Mouse (Mus musculus) small intestine, adult 2 months (tissue): ENCODE data around the gene Faim2. TPM values are rescaled to one million over a fixed set of nuclear protein-coding genes. Genes with fewer than 3 reads are reported as not detected.

Source experiments
- H3K27ac ChIP-seq: fragments of 200-500 bp; 2 replicates; pipeline ENCODE4 v1.5.1; 2012; ENCODE audit warnings: low read depth, low read length, control low read depth, inconsistent platforms; ENCODE audit not compliant: insufficient read depth
- H3K27me3 ChIP-seq: fragments of 200-500 bp; 2 replicates; pipeline ENCODE4 v1.6.1; 2012; ENCODE audit warnings: mild to moderate bottlenecking, moderate library complexity, low read length, inconsistent platforms; ENCODE audit not compliant: control insufficient read depth, insufficient read depth
- H3K36me3 ChIP-seq: fragments of 200-500 bp; 2 replicates; pipeline ENCODE4 v1.6.1; 2012; ENCODE audit warnings: mild to moderate bottlenecking, low read length, control low read depth, inconsistent platforms; ENCODE audit not compliant: control insufficient read depth, insufficient read depth
- H3K4me1 ChIP-seq: fragments of 200-500 bp; 2 replicates; pipeline ENCODE4 v1.6.1; 2012; ENCODE audit warnings: low read length, inconsistent platforms, mixed read lengths; ENCODE audit not compliant: control insufficient read depth, insufficient read depth, insufficient read length
- H3K4me3 ChIP-seq: fragments of 200-500 bp; 2 replicates; pipeline ENCODE4 v1.5.1; 2012; ENCODE audit warnings: low read depth, mild to moderate bottlenecking, control low read depth, inconsistent platforms, low read length, moderate library complexity
- CTCF ChIP-seq: fragments of 200-500 bp; IDR thresholded peaks from 2 replicates; pipeline ENCODE4 v1.5.1; 2012; ENCODE audit warnings: low read depth, mild to moderate bottlenecking, control low read depth, inconsistent platforms, low read length, moderate library complexity, mixed read lengths; ENCODE audit not compliant: insufficient replicate concordance, insufficient read length; ENCODE audit errors: extremely low read depth
- POLR2A ChIP-seq: fragments of 200-500 bp; IDR thresholded peaks from 2 replicates; pipeline ENCODE4 v1.6.1; 2012; ENCODE audit warnings: low read depth, mild to moderate bottlenecking, control low read depth, inconsistent platforms, low read length, moderate library complexity
- WGBS: fragments of 180-500 bp; shearing (Covaris S2); methylation state at CpG from one replicate; pipeline ENCODE4 v1.1.7; 2018; 5-methylcytosine and 5-hydroxymethylcytosine counted together
- polyA plus RNA-seq: library from polyadenylated mRNA; depleted of rRNA; stranded (reverse); fragments of >200 nt; gene quantifications from 2 replicates; pipeline ENCODE4 v1.2.3, GENCODE M21; 2012

The Faim2 gene
- polyA plus RNA-seq, 1 experiment, result 1.7 TPM

GRCm38 (mm10) chr15:99549901-99550300 lies 21.9 kb upstream of the Faim2 start:
- WGBS, result 56% methylated on average over 2 of the region's 2 CpGs
- no peaks in the 10 kb centered on the region for H3K27me3 ChIP-seq
- TF ChIP-seq CTCF (no peak), POLR2A (no peak)
- H3K4me3 ChIP-seq, result no peak overlapping the region
- H3K36me3 ChIP-seq, result no peaks in the 10 kb centered on the region
- H3K4me1 ChIP-seq, result no peaks in the 10 kb centered on the region
- no peak overlapping the region for H3K27ac ChIP-seq

- no peaks in the 10 kb centered on the region for H3K36me3 ChIP-seq
- WGBS, result 69% methylated on average over 6 of the region's 6 CpGs
- H3K4me3 ChIP-seq, result no peak overlapping the region
- no peaks in the 10 kb centered on the region for H3K4me1 ChIP-seq
- no peak overlapping the region for H3K27ac ChIP-seq
- TF ChIP-seq POLR2A (no peak), CTCF (no peak)
- H3K27me3 ChIP-seq, result no peaks in the 10 kb centered on the region
Observed at GRCm38 (mm10) chr15:99547732-99548131, 19.8 kb upstream of the Faim2 start.

- WGBS, result 71% methylated on average over 11 of the region's 11 CpGs
- no peaks in the 10 kb centered on the region for H3K4me1 ChIP-seq
- H3K36me3 ChIP-seq, result no peaks in the 10 kb centered on the region
- no peak for TF ChIP-seq CTCF
- TF ChIP-seq POLR2A, result no peak
- H3K27ac ChIP-seq, result no peak overlapping the region
- no peak overlapping the region for H3K4me3 ChIP-seq
- no peaks in the 10 kb centered on the region for H3K27me3 ChIP-seq
Observed at GRCm38 (mm10) chr15:99546596-99546995, 18.6 kb upstream of the Faim2 start.

- Histone ChIP-seq H3K27me3 (no peaks in the 10 kb centered on the region), H3K27ac (no peak overlapping the region), H3K4me3 (no peak overlapping the region), H3K4me1 (no peaks in the 10 kb centered on the region), H3K36me3 (no peaks in the 10 kb centered on the region)
- TF ChIP-seq POLR2A (no peak), CTCF (no peak)
- 67% methylated on average over 7 of the region's 7 CpGs for WGBS
Observed at GRCm38 (mm10) chr15:99544047-99544446, 16.1 kb upstream of the Faim2 start.

GRCm38 (mm10) chr15:99539891-99540290 lies 11.9 kb upstream of the Faim2 start:
- no peak overlapping the region for H3K27ac ChIP-seq
- no peaks in the 10 kb centered on the region for H3K27me3 ChIP-seq
- 82% methylated on average over 8 of the region's 8 CpGs for WGBS
- H3K36me3 ChIP-seq, result no peaks in the 10 kb centered on the region
- H3K4me3 ChIP-seq, result no peak overlapping the region
- H3K4me1 ChIP-seq, result no peaks in the 10 kb centered on the region
- no peak for TF ChIP-seq CTCF
- TF ChIP-seq POLR2A, result no peak

GRCm38 (mm10) chr15:99536889-99537862 lies 9.2 kb upstream of the Faim2 start:
- no peaks in the 10 kb centered on the region for H3K36me3 ChIP-seq
- TF ChIP-seq CTCF (no peak), POLR2A (no peak)
- no peak overlapping the region for H3K4me3 ChIP-seq
- WGBS, result 69% methylated on average over 11 of the region's 11 CpGs
- no peak overlapping the region for H3K27ac ChIP-seq
- H3K4me1 ChIP-seq, result no peaks in the 10 kb centered on the region
- H3K27me3 ChIP-seq, result no peaks in the 10 kb centered on the region

GRCm38 (mm10) chr15:99532023-99532422 lies 4.1 kb upstream of the Faim2 start:
- WGBS, result 88% methylated on average over 3 of the region's 3 CpGs
- no peaks in the 10 kb centered on the region for H3K36me3 ChIP-seq
- no peak overlapping the region for H3K4me3 ChIP-seq
- no peak overlapping the region for H3K27ac ChIP-seq
- H3K27me3 ChIP-seq, result no peaks in the 10 kb centered on the region
- TF ChIP-seq CTCF, result no peak
- no peaks in the 10 kb centered on the region; the same call in 1 of the 2 replicates for H3K4me1 ChIP-seq
